Mouse (Mus musculus) heart, adult 2 months (tissue): ENCODE data around the gene Npas1. TPM values are rescaled to one million over a fixed set of nuclear protein-coding genes. Genes with fewer than 3 reads are reported as not detected.

Experiments used
- DNase-seq, 2 experiments: peaks; one replicate each; pipeline ENCODE4 v3.0.0; 2021
- H3K27ac ChIP-seq: fragments of 200-600 bp; 2 replicates; pipeline ENCODE4 v1.8.1; 2022
- H3K27me3 ChIP-seq: fragments of 200-500 bp; 2 replicates; pipeline ENCODE4 v1.6.1; 2012; ENCODE audit warnings: mild to moderate bottlenecking, low read length, inconsistent platforms, mixed read lengths; ENCODE audit not compliant: control insufficient read depth, insufficient read depth
- H3K36me3 ChIP-seq: fragments of 200-500 bp; 2 replicates; pipeline ENCODE4 v1.6.1; 2012; ENCODE audit warnings: low read length, inconsistent platforms; ENCODE audit not compliant: control insufficient read depth, insufficient read depth
- H3K4me1 ChIP-seq: fragments of 200-500 bp; 2 replicates; pipeline ENCODE4 v1.6.1; 2011; ENCODE audit warnings: low read length; ENCODE audit not compliant: control insufficient read depth, insufficient read depth
- H3K4me3 ChIP-seq: fragments of 200-600 bp; 2 replicates; pipeline ENCODE4 v1.8.1; 2022
- H3K79me2 ChIP-seq: fragments of 200-500 bp; replicated peaks from 2 replicates; pipeline ENCODE4 v1.6.1; 2012; ENCODE audit warnings: mild to moderate bottlenecking, inconsistent platforms, low read length, moderate library complexity, mixed read lengths; ENCODE audit not compliant: control insufficient read depth, insufficient read depth
- H3K9ac ChIP-seq: fragments of 200-500 bp; 2 replicates; pipeline ENCODE4 v1.6.1; 2012; ENCODE audit warnings: low read depth, mild to moderate bottlenecking, control low read depth, inconsistent platforms, low read length, mixed read lengths
- CTCF ChIP-seq: fragments of 200-600 bp; IDR thresholded peaks from 2 replicates; pipeline ENCODE4 v1.8.1; 2022; ENCODE audit warnings: antibody characterized with exemption, mild to moderate bottlenecking, moderate library complexity
- EP300 ChIP-seq: fragments of 200-500 bp; IDR thresholded peaks from 2 replicates; pipeline ENCODE4 v1.6.1; 2011; ENCODE audit warnings: low read depth, low read length, control low read depth; ENCODE audit not compliant: insufficient read depth
- POLR2A ChIP-seq: fragments of 200-500 bp; IDR thresholded peaks from 2 replicates; pipeline ENCODE4 v1.6.1; 2011; ENCODE audit warnings: mild to moderate bottlenecking, low read depth, low read length, control low read depth; ENCODE audit not compliant: insufficient read depth
- WGBS: fragments of 180-500 bp; shearing (Covaris S2); methylation state at CpG from one replicate; pipeline ENCODE4 v1.1.7; 2018; 5-methylcytosine and 5-hydroxymethylcytosine counted together
- intact Hi-C: fragments of 180-260 bp; cut with DNase I; formaldehyde crosslinking; loops from one replicate; pipeline ENCODE4 v1.15.1; 2025
- polyA plus RNA-seq: library from polyadenylated mRNA; depleted of rRNA; stranded (reverse); fragments of >200 nt; gene quantifications from 2 replicates; pipeline ENCODE4 v1.2.3, GENCODE M21; 2012
- total RNA-seq, 2 experiments: library from RNA; stranded (reverse); gene quantifications; 2 replicates each; pipeline ENCODE4 v1.2.3; 2021

Npas1 gene
- total and polyA plus RNA-seq, 3 experiments: not detected

- H3K9ac ChIP-seq: no peak overlapping the region
- peaks cover 13% of the 10 kb centered on the region for H3K4me1 ChIP-seq
- H3K79me2 ChIP-seq: no peaks in the 10 kb centered on the region; the same call in 1 of the 2 replicates
- WGBS: 8% methylated on average over 3 of the region's 3 CpGs
- H3K27ac ChIP-seq: no peak overlapping the region
- peak; percentile 70; the same call in 1 of the 2 replicates for TF ChIP-seq EP300
- no peak for TF ChIP-seq POLR2A
- peak; percentile 87 for TF ChIP-seq CTCF
- H3K27me3 ChIP-seq: no peaks in the 10 kb centered on the region
- intact Hi-C loops: loop anchor here (1.0 kb wide), 1 partner anchor 110 kb away; no protein-coding TSS in a partner anchor
- H3K36me3 ChIP-seq: peaks cover 7% of the 10 kb centered on the region; the same call in 1 of the 2 replicates
- peak; percentile 63 to 69 for DNase-seq
- H3K4me3 ChIP-seq: no peak overlapping the region
Measured at GRCm38 (mm10) chr7:16507284-16507683, 29.8 kb upstream of the Npas1 start.

GRCm38 (mm10) chr7:16505226-16505593 is 27.7 kb upstream of the Npas1 start:
- Histone ChIP-seq H3K27me3 (no peaks in the 10 kb centered on the region), H3K36me3 (peaks cover 7% of the 10 kb centered on the region; the same call in 1 of the 2 replicates), H3K9ac (no peak overlapping the region), H3K4me3 (no peak overlapping the region), H3K4me1 (peaks cover 13% of the 10 kb centered on the region), H3K79me2 (no peaks in the 10 kb centered on the region; the same call in 1 of the 2 replicates), H3K27ac (no peak overlapping the region)
- TF ChIP-seq EP300: no peak
- no peak for TF ChIP-seq POLR2A
- no peak for TF ChIP-seq CTCF
- DNase-seq: no peak
- WGBS: 88% methylated on average over 3 of the region's 3 CpGs
- intact Hi-C loops: no loop called here

GRCm38 (mm10) chr7:16504573-16505225 is 27.2 kb upstream of the Npas1 start:
- H3K36me3 ChIP-seq: peaks cover 7% of the 10 kb centered on the region; the same call in 1 of the 2 replicates
- peak in 1 of 2 experiments; percentile 31 for DNase-seq
- no peak overlapping the region for H3K9ac ChIP-seq

GRCm38 (mm10) chr7:16501571-16501970 is 24.0 kb upstream of the Npas1 start:
- Histone ChIP-seq H3K27ac (no peak overlapping the region), H3K79me2 (no peaks in the 10 kb centered on the region), H3K27me3 (no peaks in the 10 kb centered on the region), H3K36me3 (peaks cover 5% of the 10 kb centered on the region; the same call in 1 of the 2 replicates), H3K4me1 (peaks cover 10% of the 10 kb centered on the region), H3K4me3 (no peak overlapping the region), H3K9ac (no peak overlapping the region)
- intact Hi-C loops: no loop called here
- TF ChIP-seq CTCF (no peak), EP300 (no peak), POLR2A (no peak)
- no peak for DNase-seq
- WGBS: 86% methylated on average over 4 of the region's 4 CpGs

More at GRCm38 (mm10) chr7:16504573-16505225, 27.2 kb upstream of the Npas1 start:
- Histone ChIP-seq H3K27me3 (no peaks in the 10 kb centered on the region), H3K79me2 (no peaks in the 10 kb centered on the region; the same call in 1 of the 2 replicates), H3K4me3 (no peak overlapping the region), H3K4me1 (peaks cover 13% of the 10 kb centered on the region), H3K27ac (no peak overlapping the region)
- TF ChIP-seq POLR2A: no peak
- TF ChIP-seq EP300: no peak
- no peak for TF ChIP-seq CTCF
- intact Hi-C loops: no loop called here
- WGBS: 41% methylated on average over 2 of the region's 2 CpGs

- 90% methylated on average over 6 of the region's 6 CpGs for WGBS
- peaks cover 5% of the 10 kb centered on the region; the same call in 1 of the 2 replicates for H3K36me3 ChIP-seq
- intact Hi-C loops: loop anchor here (5.0 kb wide), 1 partner anchor 223 kb away; the partner anchor contains the start of gene Ceacam9
- no peak for TF ChIP-seq EP300
- TF ChIP-seq CTCF: no peak
- TF ChIP-seq POLR2A: no peak
- no peaks in the 10 kb centered on the region for H3K27me3 ChIP-seq
- H3K4me1 ChIP-seq: peaks cover 8% of the 10 kb centered on the region
- H3K4me3 ChIP-seq: no peak overlapping the region
- no peaks in the 10 kb centered on the region for H3K79me2 ChIP-seq
- no peak overlapping the region for H3K9ac ChIP-seq
- no peak for DNase-seq
- no peak overlapping the region for H3K27ac ChIP-seq
Measured at GRCm38 (mm10) chr7:16499671-16500104, 22.2 kb upstream of the Npas1 start.

- TF ChIP-seq EP300 (no peak), POLR2A (no peak), CTCF (no peak)
- no peaks in the 10 kb centered on the region for H3K4me1 ChIP-seq
- DNase-seq: no peak
- WGBS: 61% methylated on average over 3 of the region's 3 CpGs
- H3K9ac ChIP-seq: no peak overlapping the region
- no peaks in the 10 kb centered on the region for H3K27me3 ChIP-seq
- intact Hi-C loops: loop anchor here (5.0 kb wide), 1 partner anchor 226 kb away; the partner anchor contains the start of gene Ceacam9
- H3K79me2 ChIP-seq: no peaks in the 10 kb centered on the region
- no peak overlapping the region for H3K4me3 ChIP-seq
- H3K27ac ChIP-seq: no peak overlapping the region
- H3K36me3 ChIP-seq: no peaks in the 10 kb centered on the region
Measured at GRCm38 (mm10) chr7:16496260-16496659, 18.7 kb upstream of the Npas1 start.
